Mouse (Mus musculus): Measurements from ENCODE around the gene Ptprm. TPM values are rescaled to one million over a fixed set of nuclear protein-coding genes. Genes with fewer than 3 reads are reported as not detected.

The Ptprm gene
- total and polyA plus RNA-seq, 3 experiments = not detected

DNA sequence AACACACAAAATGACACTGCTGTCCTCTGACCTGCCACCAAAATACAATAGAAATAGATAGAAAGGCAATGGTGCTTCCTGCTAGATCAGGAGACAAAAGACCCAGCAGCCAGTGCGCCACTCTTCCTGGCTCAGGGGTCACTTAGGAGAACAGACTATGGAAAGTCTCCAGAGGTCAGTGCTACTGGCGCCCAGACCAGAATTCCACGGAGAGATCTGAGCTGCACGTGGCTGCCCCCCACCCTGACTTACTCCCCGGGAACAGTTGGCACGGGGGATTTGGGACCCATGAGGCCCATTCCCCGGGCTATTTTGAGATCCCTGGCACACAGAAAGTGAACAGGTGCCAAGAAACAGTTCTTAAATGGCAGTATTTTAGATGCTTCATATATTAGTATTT, 183.6 kb downstream of the Ptprm start:
- Histone ChIP-seq H3K79me2 (ENCODE audit: control insufficient read depth, insufficient read depth, low read length, poor library complexity) (no peaks in the 10 kb centered on the region), H3K36me3 (ENCODE audit: control insufficient read depth in 1 of 2, insufficient read depth in 2 of 2, low read length in 2 of 2) (no peaks in the 10 kb centered on the region), H3K27me3 (ENCODE audit: control insufficient read depth in 1 of 2, insufficient read depth in 2 of 2, low read length in 2 of 2) (no peaks in the 10 kb centered on the region), H3K9ac (ENCODE audit: control insufficient read depth, low read depth, low read length, poor library complexity, severe bottlenecking) (no peak overlapping the region), H3K9me3 (replicated peaks; ENCODE audit: insufficient read depth, low read length) (no peaks in the 10 kb centered on the region), H3K4me3 (ENCODE audit: control insufficient read depth in 1 of 2, insufficient read depth in 1 of 2, low read depth in 2 of 2, low read length in 2 of 2) (no peak overlapping the region), H3K4me1 (ENCODE audit: control insufficient read depth in 1 of 2, insufficient read depth in 2 of 2, low read length in 2 of 2) (no peaks in the 10 kb centered on the region), H3K27ac (ENCODE audit: control insufficient read depth, low read depth, low read length) (no peak overlapping the region)
- TF ChIP-seq CTCF (IDR thresholded peaks at IDR 0.05 in 2 of 3, conservative IDR thresholded peaks at IDR 0.05 in 1 of 3; ENCODE audit: control insufficient read depth in 1 of 3, insufficient read depth in 1 of 3, low read depth in 2 of 3, low read length in 3 of 3, poor library complexity in 1 of 3, severe bottlenecking in 1 of 3) (no peak), TBP (IDR thresholded peaks at IDR 0.05; ENCODE audit: low read depth, low read length) (no peak), USF1 (IDR thresholded peaks at IDR 0.05; ENCODE audit: low read depth, low read length) (no peak), GATA1 (IDR thresholded peaks at IDR 0.05; ENCODE audit: low read depth, low read length) (no peak), ELF1 (IDR thresholded peaks at IDR 0.05; ENCODE audit: low read depth, low read length) (no peak), TAL1 (IDR thresholded peaks at IDR 0.05; ENCODE audit: low read length) (no peak), RCOR1 (IDR thresholded peaks at IDR 0.05; ENCODE audit: low read depth, low read length) (no peak), NELFE (IDR thresholded peaks at IDR 0.05; ENCODE audit: low read depth, low read length) (no peak), ETS1 (IDR thresholded peaks at IDR 0.05; ENCODE audit: low read depth, low read length) (no peak), MAZ (IDR thresholded peaks at IDR 0.05; ENCODE audit: low read depth, low read length) (no peak), ZC3H11A (IDR thresholded peaks at IDR 0.05; ENCODE audit: low read depth, low read length) (no peak), E2F4 (IDR thresholded peaks at IDR 0.05; ENCODE audit: borderline replicate concordance, low read depth, low read length) (no peak), KAT2A (conservative IDR thresholded peaks at IDR 0.05; ENCODE audit: low read depth, low read length) (no peak), MAFK (IDR thresholded peaks at IDR 0.05; ENCODE audit: borderline replicate concordance, low read depth, low read length) (no peak), TCF12 (IDR thresholded peaks at IDR 0.05; ENCODE audit: low read depth, low read length) (no peak), ZMIZ1 (IDR thresholded peaks at IDR 0.05; ENCODE audit: low read depth, low read length) (no peak), SMC3 (IDR thresholded peaks at IDR 0.05; ENCODE audit: low read depth, low read length) (no peak), NRF1 (IDR thresholded peaks at IDR 0.05; ENCODE audit: insufficient read depth, low read depth, low read length, poor library complexity, severe bottlenecking) (no peak), JUND (IDR thresholded peaks at IDR 0.05; ENCODE audit: low read depth, low read length) (no peak), ZKSCAN1 (IDR thresholded peaks at IDR 0.05; ENCODE audit: low read depth, low read length) (no peak)
- DNase-seq (ENCODE audit: low read depth, low spot score) = no peak

DNA sequence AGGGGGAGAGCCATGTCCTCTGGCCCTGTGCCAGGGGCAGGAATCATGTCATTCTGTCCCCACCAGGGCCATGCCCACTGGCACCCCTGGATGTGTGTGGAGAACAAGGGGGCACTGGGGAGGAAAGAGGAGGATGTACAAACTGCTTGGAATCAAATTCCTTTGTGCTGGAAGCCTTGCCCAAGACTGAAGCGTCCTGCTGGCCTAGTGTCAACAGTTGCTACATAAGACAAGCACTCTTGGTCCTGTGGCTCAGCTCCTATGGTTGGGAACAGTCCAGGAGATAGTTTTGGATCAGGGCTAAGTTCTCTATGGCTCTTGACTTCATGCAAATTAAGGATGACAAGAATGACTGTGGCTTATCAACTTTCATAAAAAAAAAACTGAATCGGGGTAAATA, 188.4 kb downstream of the Ptprm start:
- DNase-seq (ENCODE audit: low read depth, low spot score) = no peak
- no peaks in the 10 kb centered on the region for H3K79me2 ChIP-seq (ENCODE audit: control insufficient read depth, insufficient read depth, low read length, poor library complexity)
- H3K27me3 ChIP-seq (ENCODE audit: control insufficient read depth in 1 of 2, insufficient read depth in 2 of 2, low read length in 2 of 2) = no peaks in the 10 kb centered on the region
- H3K4me3 ChIP-seq (ENCODE audit: control insufficient read depth in 1 of 2, insufficient read depth in 1 of 2, low read depth in 2 of 2, low read length in 2 of 2) = no peak overlapping the region
- H3K4me1 ChIP-seq (ENCODE audit: control insufficient read depth in 1 of 2, insufficient read depth in 2 of 2, low read length in 2 of 2) = no peaks in the 10 kb centered on the region
- TF ChIP-seq NELFE (IDR thresholded peaks at IDR 0.05; ENCODE audit: low read depth, low read length) = no peak
- no peak for TF ChIP-seq EP300 (IDR thresholded peaks at IDR 0.05; ENCODE audit: low read depth in 1 of 2, low read length in 2 of 2)
- no peak for TF ChIP-seq POLR2A (IDR thresholded peaks at IDR 0.05; ENCODE audit: control insufficient read depth in 1 of 2, insufficient read depth in 1 of 2, low read depth in 1 of 2, low read length in 2 of 2, poor library complexity in 1 of 2)
- no peak for TF ChIP-seq POLR2AphosphoS5 (IDR thresholded peaks at IDR 0.05; ENCODE audit: borderline replicate concordance, low read depth, low read length)
- no peak for TF ChIP-seq TAL1 (IDR thresholded peaks at IDR 0.05; ENCODE audit: low read length)
- no peak overlapping the region for H3K9ac ChIP-seq (ENCODE audit: control insufficient read depth, low read depth, low read length, poor library complexity, severe bottlenecking)
- H3K27ac ChIP-seq (ENCODE audit: control insufficient read depth, low read depth, low read length) = no peak overlapping the region
- H3K9me3 ChIP-seq (replicated peaks; ENCODE audit: insufficient read depth, low read length) = no peaks in the 10 kb centered on the region
- H3K36me3 ChIP-seq (ENCODE audit: control insufficient read depth in 1 of 2, insufficient read depth in 2 of 2, low read length in 2 of 2) = no peaks in the 10 kb centered on the region
